Mouse (Mus musculus): ENCODE measurements at regions not wholly inside any gene's neighbourhood (a gene's known extent, or its start where the extent isn't known, plus 50 kb on each side); places are given as distances from the start of the nearest gene placed in this dataset.

GRCm38 (mm10) chr4:124446615-124447014 is 164.0 kb downstream of the 3100002H09Rik start:
- no peak for DNase-seq (ENCODE audit: low spot score)

GRCm38 (mm10) chr4:124443613-124444108 is 166.9 kb downstream of the 3100002H09Rik start:
- no peak for DNase-seq (ENCODE audit: low spot score)

GRCm38 (mm10) chr4:124443130-124443503 is 167.5 kb downstream of the 3100002H09Rik start:
- no peak for DNase-seq (ENCODE audit: low spot score)

- no peak for DNase-seq (ENCODE audit: low spot score)
Observed at GRCm38 (mm10) chr4:124442491-124443129, 168.0 kb downstream of the 3100002H09Rik start.

- no peak for DNase-seq (ENCODE audit: low spot score)
Observed at GRCm38 (mm10) chr4:124441737-124442487, 168.7 kb downstream of the 3100002H09Rik start.

GRCm38 (mm10) chr4:124435040-124435434 is 175.6 kb downstream of the 3100002H09Rik start:
- no peak for DNase-seq (ENCODE audit: low spot score)

- DNase-seq (ENCODE audit: low spot score): no peak
Observed at GRCm38 (mm10) chr4:124434059-124435039, 176.3 kb downstream of the 3100002H09Rik start.

GRCm38 (mm10) chr4:124433506-124433905 is 177.1 kb downstream of the 3100002H09Rik start:
- no peak for DNase-seq (ENCODE audit: low spot score)

- no peak for DNase-seq (ENCODE audit: low spot score)
Observed at GRCm38 (mm10) chr4:124431193-124431592, 179.4 kb downstream of the 3100002H09Rik start.

- no peak for DNase-seq (ENCODE audit: low spot score)
Observed at GRCm38 (mm10) chr4:124428844-124429243, 181.8 kb downstream of the 3100002H09Rik start.

- no peak for DNase-seq (ENCODE audit: low spot score)
Observed at GRCm38 (mm10) chr4:124422406-124422805, 188.2 kb downstream of the 3100002H09Rik start.

GRCm38 (mm10) chr4:124418431-124418830 is 192.2 kb downstream of the 3100002H09Rik start:
- DNase-seq (ENCODE audit: low spot score): no peak

GRCm38 (mm10) chr4:124417176-124417575 is 193.4 kb downstream of the 3100002H09Rik start:
- DNase-seq (ENCODE audit: low spot score): no peak

- no peak for DNase-seq (ENCODE audit: low spot score)
Observed at GRCm38 (mm10) chr4:124416266-124416665, 194.3 kb downstream of the 3100002H09Rik start.

GRCm38 (mm10) chr4:124414386-124414785 is 196.2 kb downstream of the 3100002H09Rik start:
- no peak for DNase-seq (ENCODE audit: low spot score)

- no peak for DNase-seq (ENCODE audit: low spot score)
Observed at GRCm38 (mm10) chr4:124409279-124409678, 201.3 kb downstream of the 3100002H09Rik start.

GRCm38 (mm10) chr4:124402075-124402474 is 208.5 kb downstream of the 3100002H09Rik start:
- no peak for DNase-seq (ENCODE audit: low spot score)

- peak; percentile 52 for DNase-seq (ENCODE audit: low spot score)
Observed at GRCm38 (mm10) chr4:124400741-124401140, 209.9 kb downstream of the 3100002H09Rik start.

GRCm38 (mm10) chr4:124400136-124400675 is 210.4 kb downstream of the 3100002H09Rik start:
- no peak for DNase-seq (ENCODE audit: low spot score)

- peak; percentile 28 for DNase-seq (ENCODE audit: low spot score)
Observed at GRCm38 (mm10) chr4:124398354-124398753, 212.2 kb downstream of the 3100002H09Rik start.

- DNase-seq (ENCODE audit: low spot score): peak; percentile 53
Observed at GRCm38 (mm10) chr4:124396566-124397283, 213.9 kb downstream of the 3100002H09Rik start.

Data from layer of hippocampus, adult 11-12 months (tissue).